Mouse (Mus musculus) MN1 (cell line): Measurements from ENCODE around the gene Hal.
"Not testable (repeated sequence)": the region's sequence is repeated elsewhere in the genome, so short reads cannot be mapped to it uniquely, and the experiment has no call there.

Source experiments
- DNase-seq: peaks from one replicate; pipeline ENCODE4 v3.0.0-alpha.2; 2016; ENCODE audit warnings: low spot score

The Hal gene

DNA sequence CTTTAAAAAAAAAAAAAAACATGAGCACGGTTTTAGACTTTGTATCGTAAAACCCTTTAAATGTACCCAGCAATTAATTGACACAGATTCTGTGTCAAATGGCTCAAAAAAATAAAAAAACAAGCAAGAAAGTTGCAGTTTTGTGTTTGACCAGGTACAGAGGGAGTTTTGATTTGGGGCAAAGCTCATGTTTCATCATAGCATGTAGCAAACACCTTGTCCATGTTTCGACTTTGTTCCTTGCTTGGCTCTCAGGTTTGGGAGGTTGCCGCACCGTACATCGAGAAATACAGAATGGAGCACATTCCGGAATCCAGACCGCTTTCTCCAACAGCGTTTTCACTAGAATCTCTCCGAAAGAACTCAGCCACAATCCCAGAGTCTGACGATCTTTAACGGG, 27.4 kb downstream of the Hal start:
- DNase-seq = no peak

DNA sequence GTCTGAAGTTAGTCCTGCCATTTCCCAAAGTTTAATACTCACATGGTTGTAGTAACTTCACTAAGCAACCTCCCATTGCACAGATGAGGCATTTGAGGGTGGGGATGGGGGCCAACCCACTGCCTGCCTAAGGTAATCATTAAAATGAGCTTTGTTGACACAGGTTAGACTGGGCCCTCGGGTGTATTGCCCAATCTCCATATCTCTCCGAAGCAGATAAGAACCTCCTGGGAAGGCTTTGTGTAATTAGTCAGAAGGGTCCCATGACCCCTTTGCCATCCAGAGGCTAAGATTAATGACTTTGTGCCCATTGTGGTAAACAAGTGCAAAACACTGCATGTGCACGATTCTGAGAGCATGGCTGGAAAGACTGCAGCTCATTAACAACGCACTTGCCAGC, 29.2 kb downstream of the Hal start:
- DNase-seq = no peak

DNA sequence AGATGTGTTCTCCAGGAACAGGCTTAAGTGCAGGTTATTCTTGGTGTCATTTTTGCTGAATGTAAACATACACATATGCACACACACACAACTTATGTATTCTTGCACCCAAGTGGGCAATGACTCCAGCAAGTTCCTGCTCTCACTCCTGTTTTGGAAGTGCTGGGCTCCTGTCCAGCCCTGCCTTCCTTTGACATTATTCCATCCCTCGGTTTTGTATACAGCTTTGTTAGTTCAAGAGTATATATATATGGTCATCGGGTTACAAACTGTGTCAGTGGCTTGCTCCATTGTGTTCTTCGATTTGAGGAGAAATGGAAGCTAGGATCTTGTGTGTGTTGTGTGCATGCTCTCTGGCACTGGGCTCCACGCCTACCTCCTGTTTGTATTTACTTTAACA, 29.6 kb downstream of the Hal start:
- no peak for DNase-seq

DNA sequence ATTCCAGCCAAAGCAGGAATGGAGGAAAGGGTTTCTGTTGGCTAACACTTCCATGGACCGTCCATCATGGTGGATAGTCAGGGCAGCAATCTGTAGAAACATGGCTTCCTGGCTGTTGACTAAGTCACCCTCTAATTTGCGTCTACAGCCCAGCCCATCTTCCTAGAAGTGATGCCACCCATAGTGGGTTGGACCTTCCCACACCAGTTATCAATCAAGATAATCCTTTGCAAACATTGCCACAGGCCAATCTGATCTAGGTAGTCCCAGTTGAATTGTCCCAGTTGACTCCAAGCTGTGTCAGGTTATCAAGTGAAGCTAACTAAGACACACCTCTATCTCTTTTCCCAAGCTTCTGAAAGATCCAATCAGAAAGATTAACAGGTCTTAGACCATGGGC, 30.1 kb downstream of the Hal start:
- DNase-seq = no peak

DNA sequence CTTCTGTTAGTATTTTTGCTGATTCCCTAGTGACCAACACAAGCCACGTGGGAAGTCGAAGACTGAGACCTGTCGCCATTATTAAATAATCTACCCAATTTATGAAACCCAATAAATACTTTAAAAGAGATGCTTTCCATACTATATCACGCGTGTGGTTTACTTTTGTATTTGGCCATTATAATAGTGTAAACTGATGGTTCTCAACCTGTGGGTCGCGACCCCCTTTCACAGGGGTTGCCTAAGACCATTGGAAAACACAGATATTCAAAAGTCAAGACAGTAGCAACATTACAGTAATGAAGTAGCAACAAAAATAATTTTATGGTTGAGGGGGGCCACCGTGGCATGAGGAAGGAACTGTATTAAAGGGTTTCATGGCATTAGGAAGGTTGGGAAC, 30.6 kb downstream of the Hal start:
- DNase-seq = no peak

DNA sequence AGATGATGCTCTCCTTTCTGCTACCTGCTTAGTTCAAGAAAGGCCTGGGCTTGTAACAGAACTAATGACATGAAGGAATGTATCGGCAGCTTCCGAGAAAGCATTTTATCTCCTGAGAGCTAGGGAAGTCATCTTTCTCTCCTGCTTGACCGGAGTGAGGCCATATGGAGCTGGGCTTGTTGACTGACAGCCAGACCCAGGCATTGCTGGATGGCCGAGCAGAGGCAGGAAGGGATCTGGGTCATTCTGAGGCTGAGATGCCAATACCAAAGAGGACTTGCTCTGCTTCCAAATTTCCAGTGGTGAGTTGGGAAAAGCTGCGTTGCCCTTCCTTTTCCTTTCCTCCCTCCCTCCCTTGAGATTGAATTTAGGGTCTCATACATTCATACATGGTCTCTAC, 31.2 kb downstream of the Hal start:
- DNase-seq = no peak

DNA sequence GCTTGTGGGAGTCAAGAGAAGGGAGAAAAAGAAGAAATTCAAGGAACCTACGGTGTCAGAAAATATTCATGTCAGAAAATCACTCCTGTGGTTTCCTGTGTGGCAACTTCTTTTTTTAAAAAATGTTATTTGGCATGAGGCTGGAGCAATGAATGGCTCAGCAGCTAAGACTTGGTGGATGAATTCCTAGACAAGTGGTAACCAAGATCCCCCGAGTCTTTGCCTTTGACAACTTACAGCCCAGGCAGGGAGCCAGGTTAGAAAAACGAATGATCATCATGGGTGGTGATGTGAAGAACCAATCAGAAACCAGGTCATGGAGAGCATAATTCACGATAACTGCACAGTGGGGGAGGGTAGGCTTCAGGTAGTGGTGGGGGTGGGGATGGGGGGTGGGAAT, 32.4 kb downstream of the Hal start:
- DNase-seq = no peak

DNA sequence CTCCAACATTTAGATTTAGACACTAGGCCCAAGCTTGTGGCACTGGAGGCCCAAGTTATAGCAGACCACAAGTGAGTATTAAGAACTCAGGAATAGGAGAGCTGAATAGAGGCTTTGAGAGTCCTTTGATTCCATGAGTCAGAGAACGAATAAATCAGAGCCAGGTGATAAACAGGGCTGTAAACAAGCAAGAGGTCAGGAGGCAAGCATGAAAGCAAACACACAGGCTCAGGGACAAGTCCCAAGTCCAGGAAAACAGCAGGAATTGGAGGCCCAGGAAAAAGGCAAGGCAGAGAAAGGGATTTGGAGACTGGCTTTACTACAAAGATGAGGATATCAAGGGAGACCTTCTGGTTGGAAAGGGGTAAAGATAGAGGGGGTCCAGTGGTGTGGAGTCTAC, 36.8 kb downstream of the Hal start:
- DNase-seq = no peak

DNA sequence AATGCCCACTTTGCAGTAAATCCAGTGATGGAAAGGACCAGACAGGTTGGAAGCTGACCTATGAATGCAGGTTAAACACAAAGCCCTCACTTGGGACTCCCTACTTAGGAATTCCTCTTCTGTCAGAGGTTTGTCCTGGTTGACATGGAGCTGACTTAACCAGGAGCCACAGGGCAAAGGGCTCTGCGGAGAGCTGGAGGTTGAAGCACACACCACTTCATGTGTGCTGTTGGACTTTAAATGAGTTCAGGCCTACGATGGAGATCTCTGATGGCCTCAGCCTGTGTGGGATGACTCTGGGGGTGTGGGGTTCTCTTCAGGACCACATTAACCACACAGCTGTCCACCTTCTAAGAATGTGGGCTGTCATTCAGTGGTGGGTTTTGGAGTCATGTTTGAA, 49.7 kb downstream of the Hal start:
- no peak for DNase-seq

DNA sequence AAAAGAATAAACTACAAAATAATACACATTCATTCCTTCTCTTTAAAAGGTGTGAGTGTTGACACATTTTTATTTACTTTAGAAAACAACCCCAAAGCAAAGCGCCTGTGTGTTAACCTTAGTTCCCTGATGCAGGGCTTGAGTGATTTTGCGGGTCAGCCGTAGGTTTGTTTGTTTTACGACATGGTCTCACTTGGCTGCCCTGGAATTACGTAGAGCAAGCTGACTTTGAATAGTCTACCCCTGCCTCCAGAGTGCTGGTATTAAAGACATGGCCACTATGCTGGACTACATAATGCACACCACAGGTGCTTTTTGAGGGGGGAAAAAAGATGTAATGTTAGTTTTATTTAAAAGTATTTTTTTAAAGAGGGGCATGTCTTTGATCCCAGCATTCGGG, 50.2 kb downstream of the Hal start:
- no peak for DNase-seq

DNA sequence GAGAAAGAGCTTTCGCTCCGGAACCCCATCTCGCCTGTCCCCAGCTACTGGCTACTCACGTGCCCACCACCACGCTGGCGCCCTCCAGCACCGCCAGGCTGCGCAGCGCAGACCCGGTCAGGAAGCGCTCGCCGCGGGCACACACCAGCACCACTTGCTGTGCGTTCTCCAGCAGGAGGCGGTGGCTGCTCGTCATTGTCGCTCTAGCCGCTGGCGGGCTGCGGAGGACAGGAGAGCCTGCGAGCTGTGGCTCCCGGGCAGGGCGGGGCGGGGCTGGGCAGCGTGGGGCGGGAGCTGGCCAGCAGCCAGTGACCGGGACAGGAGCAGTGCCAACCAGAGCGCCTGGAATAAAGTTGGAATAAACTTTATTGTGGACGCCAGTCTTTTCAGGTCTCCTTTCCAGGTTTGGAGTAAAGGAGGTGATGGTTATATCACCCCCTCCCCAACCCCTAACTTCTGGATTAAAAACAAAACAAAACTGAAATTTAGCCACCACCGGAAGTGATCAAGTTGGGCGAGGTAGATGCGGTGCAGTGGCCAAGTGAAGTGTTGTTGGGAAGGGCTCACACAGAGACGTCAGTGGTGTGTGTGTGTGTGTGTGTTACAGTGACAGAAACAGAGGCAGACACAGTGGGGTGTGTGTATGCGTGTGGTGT, 51.3 kb downstream of the Hal start, which contains the start of gene Amdhd1:
Amdhd1 (minus strand) TSS at position 259 of the 656 bp plus-strand sequence.
- peak; percentile 93 for DNase-seq

DNA sequence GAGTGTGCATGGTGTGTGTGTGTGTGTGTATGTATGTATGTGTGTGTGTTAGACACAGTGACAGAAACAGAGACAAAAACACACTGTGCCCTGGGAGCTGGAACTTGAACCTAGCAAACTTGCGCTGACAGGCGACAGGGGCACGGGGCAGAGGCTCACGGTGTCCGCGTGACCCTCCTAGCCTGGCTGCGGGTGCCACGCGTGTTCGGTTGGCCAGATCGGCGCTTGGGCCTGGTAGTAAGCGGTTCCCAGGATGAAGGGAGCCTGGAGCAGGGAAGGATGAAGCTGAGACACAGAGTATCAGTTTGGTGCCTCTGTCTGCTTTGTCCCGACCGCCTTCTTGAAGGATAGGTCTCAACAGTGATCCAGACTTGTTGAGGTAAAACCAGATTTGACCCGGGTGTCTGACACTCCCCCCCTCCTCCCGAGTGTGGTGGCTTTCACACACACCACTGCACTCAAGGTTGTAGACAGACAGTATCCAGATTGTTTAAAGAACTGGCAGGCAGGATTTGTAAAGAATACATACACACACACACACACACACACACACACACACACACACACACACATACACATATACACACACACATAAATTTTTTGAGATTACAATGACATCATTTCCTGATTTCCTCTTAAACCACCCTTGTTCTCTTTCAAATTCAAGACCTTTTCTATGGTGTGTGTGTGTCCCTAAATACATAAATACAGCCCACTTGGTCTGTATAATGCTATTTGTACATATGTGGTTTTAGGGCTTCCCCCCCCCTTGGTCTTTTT, 52.1 kb downstream of the Hal start, which contains the start of gene Ccdc38:
Ccdc38 (plus strand) TSS at position 202 of the 780 bp plus-strand sequence.
- DNase-seq = peak; percentile 33

DNA sequence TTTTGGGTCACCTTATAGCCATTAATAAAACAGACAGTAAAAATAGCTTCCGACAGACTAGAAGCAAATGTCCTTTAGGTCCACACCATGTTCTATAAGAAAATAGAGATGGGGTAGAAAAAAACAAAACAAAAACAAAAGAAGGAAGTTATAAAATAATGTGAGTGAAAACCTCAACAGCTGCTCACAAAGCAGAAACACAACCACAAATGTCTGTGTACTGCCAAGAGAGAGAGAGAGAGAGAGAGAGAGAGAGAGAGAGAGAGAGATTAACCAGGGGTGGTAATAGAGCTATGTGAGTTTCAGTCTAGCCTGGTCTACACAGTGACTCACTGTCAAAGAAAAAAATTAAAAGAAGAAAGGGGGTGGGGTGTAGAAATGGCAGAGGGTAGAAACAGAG, 53.0 kb downstream of the Hal start:
- DNase-seq = no peak

DNA sequence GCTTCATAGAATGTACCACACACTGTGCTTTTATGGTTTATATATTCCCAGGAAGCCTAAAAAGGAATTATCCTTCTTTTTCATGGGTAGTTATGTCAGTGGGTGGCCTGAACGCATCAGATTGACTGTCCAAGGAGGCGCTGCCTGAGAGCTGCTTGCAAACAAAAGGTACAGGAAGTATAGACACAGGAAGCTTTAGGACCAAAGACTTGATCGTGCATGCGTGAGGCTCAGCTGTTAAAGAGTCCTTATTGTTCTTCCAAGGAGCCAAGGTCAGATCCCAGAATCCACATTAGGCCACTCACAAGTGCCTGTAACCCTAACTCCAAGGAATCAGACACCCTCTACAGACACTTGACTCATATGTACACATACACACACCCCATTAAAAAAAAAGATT, 53.8 kb downstream of the Hal start:
- DNase-seq = no peak

DNA sequence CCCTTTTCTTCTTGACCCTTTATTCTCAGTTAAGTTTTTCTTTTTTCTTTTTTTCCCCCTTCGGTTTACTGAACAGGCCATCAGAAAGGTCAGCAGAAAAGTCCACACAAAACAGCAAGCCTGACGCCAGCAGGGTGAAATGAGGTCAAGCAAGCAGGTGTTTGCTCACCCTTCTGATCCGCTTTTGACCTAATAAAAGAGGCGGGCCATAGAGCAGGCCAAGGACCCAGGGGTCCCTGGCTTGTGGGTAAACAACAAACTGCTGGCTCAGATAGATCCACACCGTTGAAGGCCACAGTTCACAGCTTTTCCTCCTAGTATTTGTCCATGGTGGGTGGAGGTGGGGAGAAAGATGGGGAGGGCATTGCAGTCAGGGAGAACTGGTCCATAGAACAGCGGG, 54.6 kb downstream of the Hal start:
- DNase-seq = no peak

DNA sequence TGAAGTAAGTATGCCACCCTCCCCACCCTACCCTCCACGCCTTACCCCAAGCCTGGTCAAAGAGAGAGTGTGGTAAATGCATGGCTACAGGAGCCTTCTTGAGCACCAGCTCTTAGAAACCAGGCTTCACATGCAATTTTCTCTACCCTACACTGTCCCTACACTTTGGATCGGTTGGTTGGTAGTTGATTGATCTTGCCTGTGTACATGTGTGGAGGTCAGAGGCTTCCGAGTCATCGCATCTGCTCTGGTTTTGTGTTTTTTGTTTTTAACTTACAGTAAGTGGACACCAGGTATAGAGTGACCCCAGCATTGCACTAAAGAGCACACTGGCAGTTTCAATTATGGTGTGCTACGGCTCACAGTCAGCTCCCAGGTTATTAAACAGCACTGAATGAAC, 55.6 kb downstream of the Hal start:
- DNase-seq = no peak

DNA sequence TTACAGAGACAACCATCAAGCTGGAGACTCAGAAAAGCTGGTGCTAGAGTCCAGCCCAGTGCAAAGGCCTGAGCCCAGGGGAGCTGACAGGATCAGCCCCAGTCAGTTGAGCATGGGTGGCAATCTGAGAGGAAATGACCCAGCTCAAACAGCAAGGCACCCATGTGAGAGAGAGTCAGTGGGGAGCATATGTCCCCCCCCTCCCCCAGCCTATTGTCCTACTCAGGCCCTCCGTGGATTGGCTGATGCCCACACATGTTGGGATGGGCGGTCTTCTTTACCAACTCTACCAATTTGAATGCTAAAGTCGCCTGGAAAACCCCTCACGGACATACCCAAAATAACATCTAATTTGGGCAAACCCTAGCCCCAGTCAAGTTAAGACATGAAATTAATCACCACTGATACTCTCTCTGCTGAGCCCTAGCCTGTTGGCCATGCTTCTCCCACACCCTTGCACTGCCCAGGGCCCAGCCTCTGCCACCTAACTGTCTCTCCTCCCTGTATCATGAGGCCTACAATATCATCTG, 59.2 kb downstream of the Hal start:
- DNase-seq = no peak

DNA sequence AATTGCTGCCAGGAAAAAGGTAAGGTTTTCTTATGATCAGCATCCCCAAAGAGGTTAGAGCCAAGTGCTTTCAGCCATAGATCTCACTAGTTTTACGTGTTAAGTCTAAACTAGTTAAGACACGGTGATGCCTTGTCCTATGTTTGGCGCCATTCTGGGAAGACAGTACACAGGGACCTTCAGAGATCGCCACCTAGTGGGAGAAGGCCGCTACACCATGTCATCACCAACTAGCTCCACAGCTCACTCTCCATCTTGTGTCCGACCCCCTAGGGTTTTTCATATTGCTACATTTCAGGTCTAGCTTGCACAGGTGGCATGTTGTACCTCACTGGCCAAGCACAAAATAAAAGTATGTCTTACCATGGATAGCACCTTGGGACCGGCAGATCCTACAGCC, 60.4 kb downstream of the Hal start:
- DNase-seq = peak; percentile 88

DNA sequence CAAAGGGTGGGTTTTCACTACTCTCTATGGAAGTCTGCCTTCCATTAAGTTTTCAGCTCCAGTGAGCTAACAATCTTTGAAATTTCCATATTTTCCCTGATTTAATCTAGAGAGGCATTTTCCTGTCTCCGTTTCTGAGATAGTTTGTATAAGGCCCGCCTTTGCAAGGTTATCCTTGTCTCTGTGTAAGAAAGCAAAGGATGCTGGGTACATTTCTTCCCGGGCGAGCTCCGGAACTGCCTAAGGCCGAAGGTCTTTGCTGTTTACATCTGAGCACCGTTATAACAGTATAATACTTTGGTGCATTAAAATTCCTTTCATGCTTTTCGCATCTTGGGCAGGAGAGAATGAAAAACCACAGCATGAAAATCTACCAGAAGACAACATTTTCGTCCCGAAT, 61.3 kb downstream of the Hal start:
- peak; percentile 59 for DNase-seq

DNA sequence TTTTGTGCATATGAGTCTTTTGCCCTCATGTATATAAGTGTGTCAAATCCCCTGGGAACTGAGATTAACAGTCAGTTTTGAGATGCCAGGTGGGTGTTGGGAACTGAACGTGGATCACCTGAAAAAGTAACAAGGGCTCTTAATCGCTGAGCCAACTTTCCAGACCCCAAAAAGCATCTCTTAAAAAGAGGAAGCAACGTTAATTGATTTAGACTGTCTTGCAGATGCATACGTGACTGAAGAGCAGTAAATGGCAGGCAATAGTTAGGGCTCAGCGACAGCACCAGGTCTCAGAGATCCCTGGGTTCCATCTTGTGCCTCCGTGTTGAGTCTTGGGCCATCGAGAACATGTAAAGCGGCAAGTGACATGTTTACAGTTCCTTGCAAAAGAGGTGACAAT, 64.0 kb downstream of the Hal start:
- no peak for DNase-seq

DNA sequence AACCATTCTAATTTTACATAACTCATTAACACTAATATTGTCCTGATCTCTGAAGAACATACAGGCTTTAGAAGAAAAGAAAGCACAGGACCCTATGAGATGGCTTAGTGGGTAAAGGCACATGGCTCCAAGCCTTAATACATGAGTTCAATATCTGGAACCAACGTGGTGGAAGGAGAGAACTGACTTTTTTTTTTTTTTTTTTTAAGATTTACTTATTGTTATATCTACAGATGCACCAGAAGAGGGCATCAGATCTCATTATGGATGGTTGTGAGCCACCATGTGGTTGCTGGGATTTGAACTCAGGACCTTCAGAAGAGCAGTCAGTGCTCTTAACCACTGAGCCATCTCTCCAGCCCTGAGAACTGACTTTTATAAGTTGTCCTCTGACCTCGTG, 69.4 kb downstream of the Hal start:
- DNase-seq = not testable (repeated sequence)

DNA sequence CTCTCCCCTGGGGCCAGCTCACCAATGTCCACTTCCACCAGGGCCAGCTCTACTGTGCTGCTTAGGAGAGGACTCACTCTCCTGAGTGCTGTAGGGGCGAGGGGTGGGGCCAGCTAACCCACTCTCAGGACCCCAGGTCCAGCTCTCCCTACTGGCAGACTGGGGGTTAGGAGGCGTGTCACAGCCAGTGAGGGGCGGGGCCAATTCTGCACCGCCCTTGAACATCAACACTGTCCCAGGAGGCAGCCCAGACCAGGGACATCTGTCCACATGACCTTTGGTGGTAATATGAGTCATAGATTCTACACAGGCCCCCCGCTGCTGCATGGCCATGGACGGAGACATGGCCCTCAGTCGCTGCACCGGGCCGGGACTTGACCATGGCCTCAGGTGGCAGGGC, 71.2 kb downstream of the Hal start:
- DNase-seq = no peak

DNA sequence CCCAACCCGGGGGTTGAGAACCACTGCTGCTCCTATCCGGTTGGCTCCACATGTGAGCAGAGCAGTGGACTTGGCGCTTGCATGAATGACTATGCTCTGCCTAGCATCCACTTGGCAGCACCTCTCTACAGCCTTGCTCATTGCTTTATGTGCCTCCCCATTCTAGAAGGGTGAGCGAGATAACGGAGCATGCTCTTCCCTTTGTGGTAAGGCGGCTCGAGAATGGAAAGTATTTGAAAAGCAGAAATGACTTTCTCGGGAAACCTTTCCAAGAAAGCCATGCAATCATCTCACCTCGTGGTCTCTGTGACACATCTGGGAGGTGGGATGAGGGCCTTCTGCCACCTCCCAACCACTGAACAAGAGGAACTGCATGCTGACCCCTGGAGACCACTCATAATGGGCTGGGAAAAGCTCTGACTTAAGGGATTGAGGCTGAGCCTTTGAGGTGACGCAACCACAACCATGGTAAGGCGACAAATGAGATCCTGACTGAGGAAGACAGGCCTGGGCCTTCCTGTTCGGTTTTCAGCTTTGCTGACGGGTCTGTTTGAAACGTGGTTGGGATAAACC, 76.0 kb downstream of the Hal start:
- no peak for DNase-seq
